Mouse (Mus musculus) testis, adult 2 months (tissue): ENCODE results near the gene Zfp382.

ENCODE experiments used
- CTCF ChIP-seq: fragments of 200-500 bp; IDR thresholded peaks from 2 replicates; pipeline ENCODE4 v1.5.1; 2012; ENCODE audit warnings: low read depth, mild to moderate bottlenecking, inconsistent platforms, low read length, moderate library complexity; ENCODE audit not compliant: control insufficient read depth, insufficient read depth, insufficient replicate concordance
- POLR2A ChIP-seq: fragments of 200-500 bp; IDR thresholded peaks from 2 replicates; pipeline ENCODE4 v1.6.1; 2012; ENCODE audit warnings: low read depth, mild to moderate bottlenecking, inconsistent platforms, low read length, moderate library complexity; ENCODE audit not compliant: control insufficient read depth

- no peak for TF ChIP-seq CTCF
- no peak for TF ChIP-seq POLR2A
Measured at GRCm38 (mm10) chr7:30095551-30096125, 26.1 kb upstream of the Zfp382 start.
